Mouse (Mus musculus) heart, embryonic 16.5 days (tissue): ENCODE measurements around the gene Plb1. TPM values are rescaled to one million over a fixed set of nuclear protein-coding genes. Genes with fewer than 3 reads are reported as not detected.

Experiments
- ATAC-seq: fragments of 200-750 bp; cut with Nextera tagmentation; replicated peaks from 2 replicates; pipeline ENCODE4 v1.8.0; 2017; ENCODE audit warnings: moderate number of reproducible peaks; ENCODE audit not compliant: insufficient read depth, low FRiP score; ENCODE audit errors: extremely low read depth
- H3K27ac ChIP-seq: fragments of 300-500 bp; sonication (generic); 2 replicates; pipeline ENCODE4 v1.5.1; 2014; ENCODE audit warnings: mild to moderate bottlenecking, low read length, control low read depth, moderate library complexity
- H3K27me3 ChIP-seq: fragments of 300-500 bp; sonication (generic); 2 replicates; pipeline ENCODE4 v1.6.1; 2014; ENCODE audit warnings: low read length, mixed read lengths; ENCODE audit not compliant: control insufficient read depth, insufficient read depth
- H3K36me3 ChIP-seq: fragments of 300-500 bp; sonication (generic); 2 replicates; pipeline ENCODE4 v1.6.1; 2014; ENCODE audit not compliant: control insufficient read depth, insufficient read depth
- H3K4me1 ChIP-seq: fragments of 300-500 bp; sonication (generic); 2 replicates; pipeline ENCODE4 v1.6.1; 2014; ENCODE audit warnings: low read length, mixed read lengths; ENCODE audit not compliant: control insufficient read depth, insufficient read depth
- H3K4me2 ChIP-seq: fragments of 300-500 bp; sonication (generic); 2 replicates; pipeline ENCODE4 v1.6.1; 2014; ENCODE audit warnings: low read depth, mild to moderate bottlenecking, control low read depth, low read length
- H3K4me3 ChIP-seq: fragments of 300-500 bp; sonication (generic); 2 replicates; pipeline ENCODE4 v1.5.1; 2014; ENCODE audit warnings: mild to moderate bottlenecking, control low read depth, low read length
- H3K9ac ChIP-seq: fragments of 300-500 bp; sonication (generic); 2 replicates; pipeline ENCODE4 v1.6.1; 2014; ENCODE audit warnings: low read length, control low read depth
- H3K9me3 ChIP-seq: fragments of 300-500 bp; sonication (generic); replicated peaks from 2 replicates; pipeline ENCODE4 v1.6.1; 2016; ENCODE audit warnings: low read length; ENCODE audit not compliant: control insufficient read depth
- WGBS: fragments of 180-500 bp; shearing (Covaris S2); extraction: QIAGEN DNeasy Blood & Tissue Kit; methylation state at CpG from one replicate; pipeline ENCODE4 v1.1.7; 2014; 5-methylcytosine and 5-hydroxymethylcytosine counted together
- polyA plus RNA-seq: library from polyadenylated mRNA; unstranded; fragments of >200 nt; fragmentation: Nextera tagmentation; extraction: Ambion mirVana; gene quantifications from 2 replicates; pipeline ENCODE4 v1.2.1, GENCODE M21; 2015

The Plb1 gene
- polyA plus RNA-seq: 2.5 and 3.8 TPM in 2 replicates

DNA sequence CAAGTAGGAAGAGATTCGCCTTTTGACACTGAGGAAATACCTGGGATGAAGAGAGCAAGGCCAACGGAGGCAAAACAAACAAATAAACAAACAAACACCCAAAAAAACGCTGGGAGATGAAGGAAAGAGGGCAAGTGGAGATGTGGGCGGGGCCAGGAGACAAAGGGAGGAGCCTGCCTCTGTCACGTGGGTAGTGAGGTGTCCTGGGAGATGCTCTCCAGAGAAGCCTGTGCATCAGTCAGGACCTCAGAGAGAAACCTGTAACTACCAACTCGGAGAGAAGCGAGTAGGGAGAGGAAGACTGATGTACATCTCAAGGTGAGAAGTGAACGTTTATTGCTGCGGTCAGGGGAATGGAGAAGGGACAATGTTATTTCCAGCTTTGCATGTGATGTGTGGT lies at the start of gene Plb1:
Plb1 (plus strand) TSS at position 235 of the 400 bp plus-strand sequence.
- no peaks in the 10 kb centered on the region for H3K4me1 ChIP-seq
- no peak within 1 kb of the TSS for H3K4me2 ChIP-seq
- no peaks in the 10 kb centered on the region for H3K9me3 ChIP-seq
- H3K27ac ChIP-seq: no peak within 1 kb of the TSS
- 72% methylated on average over 9 of the region's 9 CpGs for WGBS
- no peaks in the 10 kb centered on the region for H3K27me3 ChIP-seq
- no peak for ATAC-seq
- H3K36me3 ChIP-seq: no peaks in the 10 kb centered on the region
- no peak within 1 kb of the TSS for H3K4me3 ChIP-seq
- H3K9ac ChIP-seq: no peak within 1 kb of the TSS

DNA sequence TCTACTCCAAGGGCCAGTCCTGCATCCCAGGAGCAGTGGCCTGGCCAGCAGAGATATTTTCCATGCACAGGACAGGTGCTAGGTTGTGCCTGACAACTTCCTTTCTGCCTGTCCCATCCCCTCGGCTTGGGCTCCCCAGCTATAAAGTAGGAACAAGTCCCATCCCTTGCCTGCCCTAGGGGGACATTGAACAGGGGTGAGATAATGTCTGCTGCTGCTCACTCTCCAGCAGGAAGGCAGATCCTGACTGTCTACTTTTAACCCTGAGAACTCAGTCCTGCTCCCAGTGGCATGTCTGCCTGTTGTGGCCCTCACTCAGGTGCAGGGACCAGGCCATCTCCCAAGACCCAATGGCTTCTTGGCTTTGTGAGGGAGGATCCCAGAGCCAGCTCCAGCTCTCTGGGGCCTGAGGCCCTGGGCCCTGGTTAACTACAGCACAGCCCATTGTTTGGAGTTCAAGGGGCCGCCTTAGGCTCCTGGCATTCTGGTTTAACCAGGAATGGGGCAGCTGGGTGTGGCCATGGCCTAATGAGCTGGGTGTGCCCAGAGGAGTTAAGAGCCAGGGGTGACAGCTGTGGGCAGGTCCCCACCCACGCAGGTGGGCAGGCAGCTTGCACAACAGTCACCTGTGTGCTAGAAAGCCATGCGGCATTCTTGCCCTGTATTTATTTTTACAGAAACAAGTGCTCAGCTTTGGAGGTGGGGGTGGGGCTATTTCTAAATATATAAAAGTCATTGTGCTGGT lies 49.5 kb upstream of the Plb1 start:
- Histone ChIP-seq H3K4me3 (no peak overlapping the region), H3K4me2 (no peak overlapping the region), H3K4me1 (peaks cover 5% of the 10 kb centered on the region; the same call in 1 of the 2 replicates), H3K27ac (no peak overlapping the region), H3K36me3 (no peaks in the 10 kb centered on the region), H3K9ac (no peak overlapping the region), H3K27me3 (no peaks in the 10 kb centered on the region), H3K9me3 (no peaks in the 10 kb centered on the region)
- no peak for ATAC-seq
- WGBS: 51% methylated on average over 4 of the region's 4 CpGs

DNA sequence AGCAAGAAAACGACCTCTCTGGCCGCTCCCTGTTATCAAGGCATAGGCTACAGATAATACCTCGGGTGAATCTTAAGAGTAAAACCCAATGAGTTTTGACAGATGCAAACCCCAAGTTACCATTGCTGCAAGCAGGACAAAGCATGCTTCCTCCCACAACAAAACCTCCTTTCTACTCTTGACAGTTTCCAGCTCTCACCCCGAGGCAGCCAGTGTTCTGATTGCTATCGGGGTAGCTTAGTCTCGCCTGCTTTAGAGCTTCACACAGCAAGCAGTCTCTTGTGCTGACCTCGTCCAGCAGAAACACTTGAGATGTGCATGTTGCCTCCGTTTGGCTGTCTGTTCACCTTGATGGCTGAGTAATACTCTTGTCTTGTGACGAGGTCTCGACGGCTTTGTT lies 44.8 kb upstream of the Plb1 start:
- no peak overlapping the region for H3K4me2 ChIP-seq
- ATAC-seq: no peak

DNA sequence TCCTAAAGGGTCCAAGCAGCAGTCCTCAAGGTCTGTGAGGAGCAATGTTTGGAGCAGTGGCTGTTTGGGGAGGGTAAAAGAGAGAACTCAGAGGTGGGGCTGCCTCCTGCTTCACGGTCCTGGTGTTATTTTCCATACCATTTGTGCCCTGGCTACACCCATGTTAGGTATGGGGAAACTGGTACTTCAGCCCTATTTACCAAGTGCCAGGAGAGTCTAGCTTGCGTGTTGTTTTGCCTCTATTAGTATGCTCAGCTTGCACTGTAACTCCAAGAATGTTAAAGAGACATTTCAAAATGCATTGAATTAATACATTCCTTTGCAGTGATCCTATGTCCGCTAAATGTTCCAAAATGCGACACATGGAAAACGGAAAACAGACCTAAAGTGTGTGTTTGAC lies 41.2 kb upstream of the Plb1 start:
- Histone ChIP-seq H3K4me2 (no peak overlapping the region), H3K27ac (no peak overlapping the region), H3K4me3 (no peak overlapping the region), H3K4me1 (no peaks in the 10 kb centered on the region), H3K27me3 (no peaks in the 10 kb centered on the region), H3K36me3 (no peaks in the 10 kb centered on the region), H3K9ac (no peak overlapping the region), H3K9me3 (no peaks in the 10 kb centered on the region)
- ATAC-seq: no peak
- WGBS: 80% methylated on average over 5 of the region's 5 CpGs

More for the DNA sequence above, 44.8 kb upstream of the Plb1 start:
- 0 out of 2 replicates have a peak overlapping the region, but pooled peaks have one; percentile 12 for H3K9ac ChIP-seq
- 32% methylated on average over 11 of the region's 11 CpGs for WGBS
- no peak overlapping the region for H3K27ac ChIP-seq
- no peaks in the 10 kb centered on the region for H3K27me3 ChIP-seq
- H3K9me3 ChIP-seq: no peaks in the 10 kb centered on the region
- H3K4me3 ChIP-seq: no peak overlapping the region
- H3K36me3 ChIP-seq: no peaks in the 10 kb centered on the region
- H3K4me1 ChIP-seq: peaks cover 5% of the 10 kb centered on the region; the same call in 1 of the 2 replicates

DNA sequence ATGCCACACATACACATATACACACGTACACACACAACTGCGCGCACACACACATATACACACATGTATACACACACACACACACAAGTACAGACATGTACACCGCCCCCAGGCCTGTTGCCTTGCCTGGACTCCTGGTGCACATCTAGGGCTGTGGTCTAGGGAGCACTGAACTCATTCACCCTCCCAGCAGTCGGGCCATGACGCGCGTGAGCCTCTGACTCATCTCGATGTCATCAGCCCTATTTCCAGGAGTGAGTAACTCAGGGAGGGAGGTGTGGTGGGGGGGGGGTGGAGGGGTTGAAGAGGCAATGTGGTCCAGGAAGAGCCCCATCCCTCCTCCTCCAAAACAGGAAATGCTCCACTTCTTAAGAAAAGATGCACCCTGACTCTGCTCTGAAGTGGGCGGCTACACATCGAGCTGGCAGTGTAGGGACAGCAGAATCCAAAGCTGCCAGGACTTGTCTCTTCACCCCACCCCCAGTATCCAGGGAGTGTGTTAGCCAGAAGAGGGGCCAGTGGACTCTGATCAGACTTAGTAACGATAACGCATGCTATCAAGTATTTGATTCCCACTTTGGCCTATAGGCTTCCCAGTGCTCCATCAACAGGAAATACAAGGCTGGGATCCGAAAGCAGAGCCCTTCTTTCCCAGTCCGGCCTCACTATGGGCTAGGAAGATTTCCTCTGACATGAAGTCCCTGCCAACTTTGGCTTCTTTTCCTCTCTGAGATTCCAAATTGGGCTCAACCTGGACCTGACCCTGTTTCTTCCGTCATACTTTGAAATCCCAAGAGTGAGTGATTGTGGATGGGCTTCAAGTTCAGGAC lies 40.3 kb upstream of the Plb1 start:
- H3K4me2 ChIP-seq: no peak overlapping the region
- no peaks in the 10 kb centered on the region for H3K4me1 ChIP-seq
- H3K4me3 ChIP-seq: no peak overlapping the region
- no peaks in the 10 kb centered on the region for H3K9me3 ChIP-seq
- no peak overlapping the region for H3K9ac ChIP-seq
- no peak overlapping the region for H3K27ac ChIP-seq
- H3K27me3 ChIP-seq: no peaks in the 10 kb centered on the region
- H3K36me3 ChIP-seq: no peaks in the 10 kb centered on the region
- 61% methylated on average over 16 of the region's 16 CpGs for WGBS
- peak; percentile 55 for ATAC-seq

DNA sequence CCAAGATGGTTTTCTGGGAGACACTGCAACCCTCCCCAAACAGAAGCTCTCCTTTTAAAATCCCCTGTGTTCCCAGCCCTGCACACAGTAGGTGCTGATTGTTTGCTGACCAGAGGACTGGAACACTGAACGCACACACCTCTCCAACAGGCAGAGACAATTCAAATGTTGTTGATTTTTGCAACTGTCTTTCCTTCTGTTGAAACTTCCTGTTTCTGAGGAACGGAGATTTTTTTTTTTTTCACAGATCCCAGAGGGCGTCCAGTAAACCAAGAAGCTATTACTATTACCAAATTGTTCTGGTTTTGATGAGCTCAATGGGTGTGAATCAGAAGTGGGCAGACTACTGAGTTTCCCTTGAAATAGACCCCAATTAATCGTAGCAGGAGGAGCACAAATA lies 38.3 kb upstream of the Plb1 start:
- no peak for ATAC-seq
- Histone ChIP-seq H3K4me3 (no peak overlapping the region), H3K4me1 (no peaks in the 10 kb centered on the region), H3K4me2 (no peak overlapping the region), H3K27ac (no peak overlapping the region), H3K9ac (no peak overlapping the region), H3K27me3 (no peaks in the 10 kb centered on the region), H3K9me3 (no peaks in the 10 kb centered on the region), H3K36me3 (no peaks in the 10 kb centered on the region)
- WGBS: 67% methylated on average over 4 of the region's 4 CpGs

DNA sequence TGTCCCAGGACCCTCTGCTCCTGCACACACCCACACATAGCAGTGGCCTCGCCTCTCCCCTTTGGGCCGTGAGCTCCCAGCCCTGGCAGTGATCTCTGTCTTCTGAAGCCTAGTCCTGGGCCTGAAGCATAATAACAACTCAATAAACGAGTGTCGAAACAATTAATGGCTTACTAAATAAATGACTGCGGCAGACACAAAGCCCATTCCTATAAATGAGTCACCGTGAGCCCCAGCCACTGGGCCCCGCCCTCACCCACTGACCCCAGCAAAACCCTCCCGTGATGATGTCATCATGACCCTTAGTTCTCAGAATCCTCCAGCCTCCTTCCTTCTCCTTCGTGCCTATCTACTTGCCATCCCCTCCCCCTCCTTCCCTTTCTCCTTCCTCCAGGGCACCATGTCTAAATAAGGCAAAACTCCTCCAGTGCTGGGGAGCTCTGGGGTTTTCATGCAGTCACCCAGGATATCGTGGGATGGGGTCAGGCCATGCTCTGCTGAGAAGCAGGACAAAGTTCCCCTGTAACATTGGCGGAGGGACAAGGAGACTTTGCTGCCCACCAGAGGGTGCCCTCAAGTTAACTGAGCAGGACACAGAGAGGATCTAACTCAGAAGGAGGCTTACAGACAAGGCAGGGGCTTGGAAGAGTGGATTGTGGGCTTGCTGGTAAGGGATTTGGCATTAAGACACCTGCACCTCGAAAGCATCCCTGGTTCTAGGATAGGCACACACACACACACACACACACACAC lies 36.5 kb upstream of the Plb1 start:
- H3K4me2 ChIP-seq: no peak overlapping the region
- no peaks in the 10 kb centered on the region for H3K36me3 ChIP-seq
- H3K27me3 ChIP-seq: no peaks in the 10 kb centered on the region
- H3K9me3 ChIP-seq: no peaks in the 10 kb centered on the region
- no peak overlapping the region for H3K4me3 ChIP-seq
- no peak overlapping the region for H3K9ac ChIP-seq
- 57% methylated on average over 12 of the region's 12 CpGs for WGBS
- H3K4me1 ChIP-seq: no peaks in the 10 kb centered on the region
- H3K27ac ChIP-seq: no peak overlapping the region
- ATAC-seq: no peak

DNA sequence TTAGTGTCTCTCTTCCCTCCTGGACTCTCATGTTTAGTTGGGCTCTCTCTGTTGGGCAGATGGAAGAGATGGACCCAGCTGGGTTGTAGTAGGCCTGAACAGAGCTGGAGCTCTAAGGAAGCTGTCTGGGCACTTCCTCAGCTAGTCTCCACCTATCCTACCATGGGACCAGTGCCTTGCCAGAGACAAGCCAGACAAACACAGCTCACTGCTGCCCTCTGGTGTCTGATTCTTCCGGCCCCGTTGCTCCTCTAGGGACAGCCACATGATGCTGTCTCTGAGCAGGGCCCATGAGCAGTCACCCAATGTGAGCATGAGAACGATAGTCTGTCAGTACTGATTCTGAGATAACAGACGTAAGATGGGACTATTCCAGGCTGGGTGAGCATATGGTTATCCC lies 34.8 kb upstream of the Plb1 start:
- H3K36me3 ChIP-seq: no peaks in the 10 kb centered on the region
- no peak overlapping the region for H3K9ac ChIP-seq
- WGBS: 3% methylated on average over 4 of the region's 4 CpGs
- no peaks in the 10 kb centered on the region for H3K9me3 ChIP-seq
- H3K4me2 ChIP-seq: no peak overlapping the region
- H3K27me3 ChIP-seq: no peaks in the 10 kb centered on the region
- no peaks in the 10 kb centered on the region for H3K4me1 ChIP-seq
- ATAC-seq: peak; percentile 77
- H3K27ac ChIP-seq: no peak overlapping the region
- no peak overlapping the region for H3K4me3 ChIP-seq
